Mouse (Mus musculus): ENCODE data around the gene Vmn1r86. TPM values are rescaled to one million over a fixed set of nuclear protein-coding genes. Genes with fewer than 3 reads are reported as not detected.
A peak's percentile ranks its signal among the peaks of the same experiment; 100 is the strongest.
"Not testable (repeated sequence)": the region's sequence is repeated elsewhere in the genome, so short reads cannot be mapped to it uniquely, and the experiment has no call there.

The Vmn1r86 gene
- total RNA-seq (2021): not detected

GRCm38 (mm10) chr7:13119817-13120216 is at the start of gene Vmn1r86:
TSS of gene Vmn1r86 (minus strand) at chr7:13119917.
- no peak for DNase-seq
- intact Hi-C loops (cut with DNase I): no loop called here

- no peak for DNase-seq
- intact Hi-C loops (cut with DNase I): no loop called here
Observed at GRCm38 (mm10) chr7:13159268-13159667, 39.6 kb upstream of the Vmn1r86 start, which contains the start of gene Vmn1r88. TSS of gene Vmn1r88 (plus strand) at chr7:13159568.

GRCm38 (mm10) chr7:13140057-13140456 is 20.3 kb upstream of the Vmn1r86 start, which contains the start of gene Vmn1r87:
TSS of gene Vmn1r87 (minus strand) at chr7:13140157.
- intact Hi-C loops (cut with DNase I): no loop called here
- DNase-seq: no peak

- no peak for DNase-seq
Observed at GRCm38 (mm10) chr7:13137340-13137739, 17.6 kb upstream of the Vmn1r86 start.

GRCm38 (mm10) chr7:13131856-13132255 is 12.1 kb upstream of the Vmn1r86 start:
- intact Hi-C loops (cut with DNase I): no loop called here
- no peak for DNase-seq

More at GRCm38 (mm10) chr7:13137340-13137739, 17.6 kb upstream of the Vmn1r86 start:
- intact Hi-C loops (cut with DNase I): no loop called here

GRCm38 (mm10) chr7:13123554-13124153 is 3.9 kb upstream of the Vmn1r86 start:
- peak; percentile 4 for DNase-seq
- intact Hi-C loops (cut with DNase I): not testable (repeated sequence)

- intact Hi-C loops (cut with DNase I): no loop called here
- no peak for DNase-seq
Observed at GRCm38 (mm10) chr7:13095073-13095472, 24.6 kb downstream of the Vmn1r86 start, which contains the start of gene Vmn1r85. TSS of gene Vmn1r85 (minus strand) at chr7:13095173.

- intact Hi-C loops (cut with DNase I): no loop called here
- no peak for DNase-seq
Observed at GRCm38 (mm10) chr7:13072293-13072692, 47.4 kb downstream of the Vmn1r86 start.

- intact Hi-C loops (cut with DNase I); DNase-seq: not testable (repeated sequence)
Observed at GRCm38 (mm10) chr7:13063399-13063798, 56.3 kb downstream of the Vmn1r86 start.

- DNase-seq: no peak
- intact Hi-C loops (cut with DNase I): no loop called here
Observed at GRCm38 (mm10) chr7:13059536-13059935, 60.2 kb downstream of the Vmn1r86 start.

- no peak for DNase-seq
- intact Hi-C loops (cut with DNase I): no loop called here
Observed at GRCm38 (mm10) chr7:13056913-13057700, 62.6 kb downstream of the Vmn1r86 start.

GRCm38 (mm10) chr7:13054287-13055010 is 65.3 kb downstream of the Vmn1r86 start, which contains the start of gene Mzf1:
TSS of gene Mzf1 (minus strand) at chr7:13054764.
- DNase-seq: peak; percentile 96
- intact Hi-C loops (cut with DNase I): no loop called here

GRCm38 (mm10) chr7:13053961-13054286 is 65.8 kb downstream of the Vmn1r86 start:
- intact Hi-C loops (cut with DNase I): no loop called here
- no peak for DNase-seq

- DNase-seq: no peak
- intact Hi-C loops (cut with DNase I): no loop called here
Observed at GRCm38 (mm10) chr7:13053501-13053900, 66.2 kb downstream of the Vmn1r86 start.

- intact Hi-C loops (cut with DNase I): no loop called here
- no peak for DNase-seq
Observed at GRCm38 (mm10) chr7:13053001-13053400, 66.7 kb downstream of the Vmn1r86 start.

Other genes starting within 250 kb of the Vmn1r86 start
- gene Zfp128, start 238.7 kb downstream of the Vmn1r86 start, total RNA-seq (2021): 10 to 100 TPM in 1 of 2 experiments, 1 to 10 TPM in 1; 9.9 to 10.2 TPM
- gene Zscan22, start 222.1 kb downstream of the Vmn1r86 start, total RNA-seq (2021): 10 to 100 TPM; 13.1 to 13.7 TPM
- gene Rps5, start 197.6 kb downstream of the Vmn1r86 start, total RNA-seq (2021): 100 to 1,000 TPM; 784 to 787 TPM
- 1 to 10 TPM; 1.2 to 1.6 TPM for gene Rnf225, start 192.5 kb downstream of the Vmn1r86 start, total RNA-seq (2021)
- 10 to 100 TPM; 17.5 to 17.8 TPM for gene Zfp324, start 154.1 kb downstream of the Vmn1r86 start, total RNA-seq (2021)
- 1 to 10 TPM; 8.6 to 9.0 TPM for gene Zfp446, start 142.1 kb downstream of the Vmn1r86 start, total RNA-seq (2021)
- under 1 TPM; 0.32 to 0.36 TPM for gene Slc27a5, start 121.7 kb downstream of the Vmn1r86 start, total RNA-seq (2021)
- 100 to 1,000 TPM; 412 to 415 TPM for gene Trim28, start 120.8 kb downstream of the Vmn1r86 start, total RNA-seq (2021)
- gene Zbtb45, start 109.9 kb downstream of the Vmn1r86 start, total RNA-seq (2021): 10 to 100 TPM; 35.1 to 36.6 TPM
- 100 to 1,000 TPM; 120 to 122 TPM for gene Chmp2a, start 85.1 kb downstream of the Vmn1r86 start, total RNA-seq (2021)
- 100 to 1,000 TPM; 198 to 213 TPM for gene Ube2m, start 81.6 kb downstream of the Vmn1r86 start, total RNA-seq (2021)
- 10 to 100 TPM; 13.7 to 17.3 TPM for gene Mzf1, start 65.2 kb downstream of the Vmn1r86 start, total RNA-seq (2021)
- gene Vmn1r85, start 24.7 kb downstream of the Vmn1r86 start, total RNA-seq (2021): under 1 TPM; 0.06 to 0.08 TPM
- not detected for gene Vmn1r87, start 20.2 kb upstream of the Vmn1r86 start, total RNA-seq (2021)
- under 1 TPM; 0.16 to 0.22 TPM for gene Vmn1r88, start 39.7 kb upstream of the Vmn1r86 start, total RNA-seq (2021)
- gene Vmn1r89, start 93.1 kb upstream of the Vmn1r86 start, total RNA-seq (2021): not detected
- 10 to 100 TPM; 21.1 to 24.0 TPM for gene Lig1, start 157.4 kb upstream of the Vmn1r86 start, total RNA-seq (2021)
- 10 to 100 TPM; 18.6 to 18.7 TPM for gene Zswim9, start 158.8 kb upstream of the Vmn1r86 start, total RNA-seq (2021)
- gene Pla2g4c, start 204.7 kb upstream of the Vmn1r86 start, total RNA-seq (2021): 1 to 10 TPM in 1 of 2 experiments, under 1 TPM in 1; 0.95 to 1.3 TPM